Mouse (Mus musculus) WW6 (cell line): Measurements from ENCODE around the gene Stk11.

Source experiments
- DNase-seq: peaks from one replicate; pipeline ENCODE4 v3.0.0-alpha.2; 2013; ENCODE audit warnings: low read depth, low spot score

Stk11 gene

GRCm38 (mm10) chr10:80144159-80144558 is 28.6 kb downstream of the Stk11 start:
- DNase-seq, result no peak

- no peak for DNase-seq
These were observed 29.5 kb downstream of the Stk11 start for GRCm38 (mm10) chr10:80144864-80145838.

DNA sequence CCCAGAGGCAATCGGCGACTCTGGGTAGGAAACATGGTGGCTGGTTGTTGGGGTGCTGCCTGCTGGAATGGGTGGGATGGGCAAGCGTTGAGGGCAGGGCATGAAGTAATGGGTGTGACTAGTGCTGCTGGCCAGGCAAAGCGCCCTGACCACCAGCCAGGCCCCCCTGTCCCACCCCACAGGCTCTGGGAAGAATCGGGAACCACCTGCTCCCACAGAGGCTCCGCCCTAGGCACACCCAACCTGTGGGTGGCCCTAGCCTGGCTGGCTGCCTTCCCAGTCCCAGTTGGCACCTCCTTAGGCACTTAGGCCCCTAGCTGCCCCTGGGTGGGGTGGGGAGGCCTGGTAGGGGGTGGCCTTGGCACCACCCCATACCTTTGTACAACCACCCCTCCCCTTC is 30.3 kb downstream of the Stk11 start:
- DNase-seq, result no peak

DNA sequence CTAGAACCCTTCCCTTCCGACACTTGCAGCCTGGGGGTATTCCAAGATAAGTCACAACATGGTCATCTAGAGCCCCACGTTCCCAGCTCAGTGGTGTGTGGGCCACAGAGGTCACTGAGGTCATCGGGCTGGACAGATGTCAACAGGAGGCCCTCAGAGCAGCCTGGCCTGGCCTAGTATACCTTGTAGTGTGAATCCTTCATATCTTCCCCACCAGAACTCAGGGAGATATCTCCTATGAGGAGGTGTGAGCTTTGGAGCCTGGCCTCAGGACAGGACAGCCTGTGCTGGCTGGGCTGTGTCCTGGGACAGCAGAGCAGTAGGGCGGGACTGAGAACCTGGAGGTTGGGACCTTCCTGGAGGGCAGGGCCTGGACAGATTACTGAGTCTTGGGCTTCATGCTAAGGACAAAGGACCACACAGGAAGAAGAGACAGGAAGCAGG is 31.0 kb downstream of the Stk11 start:
- no peak for DNase-seq

- no peak for DNase-seq
These were observed 31.6 kb downstream of the Stk11 start for GRCm38 (mm10) chr10:80147146-80147718.

DNA sequence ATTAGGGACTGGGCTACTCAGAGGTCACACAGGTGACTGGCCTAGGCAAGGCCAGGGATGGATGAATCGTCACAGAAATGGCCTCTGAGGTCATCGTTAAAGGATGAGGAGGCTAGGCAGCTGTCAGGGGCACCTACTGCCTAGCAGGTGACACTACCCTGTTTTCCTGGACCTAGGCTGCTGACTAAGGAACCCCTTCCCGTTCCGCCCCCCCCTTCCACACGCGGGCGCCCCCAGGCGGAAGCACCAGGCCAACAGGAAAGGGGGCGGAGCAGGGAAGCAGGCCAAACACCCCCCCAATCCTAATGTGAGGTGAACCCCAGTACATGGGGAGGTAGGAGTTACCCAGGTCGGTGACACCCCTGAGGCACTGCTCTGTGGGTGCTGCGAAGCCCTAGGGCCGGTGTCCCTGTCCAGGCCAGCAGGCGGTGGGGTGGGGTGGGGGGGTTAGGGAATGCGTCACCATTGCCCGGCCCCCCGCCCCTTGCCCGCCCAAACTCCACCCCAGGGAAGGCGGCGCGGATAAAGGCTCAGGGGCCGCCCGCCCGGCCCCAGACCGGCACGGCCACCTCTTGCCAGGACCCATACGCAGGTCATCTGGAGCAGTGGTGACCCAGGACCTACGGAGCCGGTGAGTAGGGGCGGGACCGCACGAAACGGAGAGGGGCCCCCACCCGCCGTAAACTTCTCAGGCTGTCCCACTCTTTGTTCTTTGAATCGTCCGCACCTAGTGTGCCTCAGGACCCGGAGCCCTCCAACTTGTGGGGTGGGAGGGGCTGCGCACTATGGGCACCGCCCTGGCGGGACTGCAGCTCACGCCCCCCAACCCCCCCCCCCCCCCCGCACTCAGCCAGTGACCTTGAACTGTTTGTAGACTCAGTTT is 32.4 kb downstream of the Stk11 start, which contains the start of gene Midn:
TSS of gene Midn (plus strand) at position 554 of the 883 bp plus-strand sequence.
- no peak for DNase-seq

- DNase-seq, result peak; percentile 83
These were observed 33.1 kb downstream of the Stk11 start for GRCm38 (mm10) chr10:80148610-80149290.

GRCm38 (mm10) chr10:80149291-80150225 is 34.0 kb downstream of the Stk11 start:
- peak; percentile 96 for DNase-seq

- DNase-seq, result no peak
These were observed 34.9 kb downstream of the Stk11 start for GRCm38 (mm10) chr10:80150226-80151210.

DNA sequence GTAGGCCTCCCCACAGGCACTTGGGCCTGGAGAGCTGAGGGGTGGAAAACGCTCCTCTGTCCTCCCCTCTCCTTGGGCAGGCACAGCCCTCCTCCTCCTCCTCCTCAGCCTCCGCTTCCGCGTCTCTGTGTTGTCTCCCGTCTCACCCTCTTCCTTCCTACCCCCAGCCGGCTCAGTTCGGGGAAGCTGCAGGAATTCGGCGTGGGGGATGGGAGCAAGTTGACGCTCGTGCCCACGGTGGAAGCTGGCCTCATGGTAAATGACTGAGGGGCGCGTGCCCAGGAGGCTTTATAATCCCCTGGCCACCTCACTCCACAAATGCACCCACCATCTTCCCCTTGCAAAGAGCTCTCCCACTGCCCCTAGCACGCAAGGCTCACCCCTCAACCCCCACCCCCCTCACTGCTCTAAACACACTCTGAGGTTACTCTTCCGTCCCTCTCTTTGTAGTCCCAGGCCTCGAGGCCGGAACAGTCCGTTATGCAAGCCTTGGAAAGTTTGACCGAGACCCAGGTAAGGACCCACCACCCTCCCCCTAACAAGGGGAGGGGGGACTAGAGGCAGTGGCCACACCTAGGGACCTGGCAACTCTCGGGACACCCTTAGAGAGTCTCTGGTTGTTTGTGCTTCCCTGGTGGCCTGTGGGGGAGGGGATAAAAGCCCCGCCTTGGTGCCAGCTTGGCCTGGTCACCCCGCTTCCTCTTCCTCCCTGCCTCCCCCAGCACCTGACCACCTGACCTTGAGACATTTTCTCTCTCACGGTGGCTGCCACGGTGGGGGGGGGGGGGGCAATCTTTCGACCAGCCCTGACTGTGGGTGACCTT is 35.8 kb downstream of the Stk11 start:
- no peak for DNase-seq

GRCm38 (mm10) chr10:80152071-80152872 is 36.7 kb downstream of the Stk11 start:
- no peak for DNase-seq

- no peak for DNase-seq
These were observed 37.3 kb downstream of the Stk11 start for GRCm38 (mm10) chr10:80152873-80153260.

DNA sequence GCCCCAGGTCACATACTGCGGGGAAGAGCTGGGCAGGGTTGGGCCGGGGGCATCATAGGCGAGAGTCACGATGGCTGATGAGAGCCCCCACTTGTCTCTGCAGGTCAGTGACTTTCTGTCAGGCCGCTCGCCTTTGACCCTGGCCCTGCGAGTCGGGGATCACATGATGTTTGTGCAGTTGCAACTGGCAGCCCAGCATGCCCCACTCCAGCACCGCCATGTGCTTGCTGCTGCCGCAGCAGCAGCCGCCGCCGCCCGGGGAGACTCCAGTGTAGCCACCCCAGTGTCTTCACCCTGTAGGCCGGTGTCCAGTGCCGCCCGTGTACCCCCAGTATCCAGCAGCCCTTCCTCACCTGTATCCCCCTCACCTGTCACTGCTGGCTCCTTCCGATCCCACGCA is 38.1 kb downstream of the Stk11 start:
- DNase-seq, result no peak

GRCm38 (mm10) chr10:80154384-80154783 is 38.8 kb downstream of the Stk11 start:
- DNase-seq, result no peak

- no peak for DNase-seq
These were observed 39.7 kb downstream of the Stk11 start for GRCm38 (mm10) chr10:80155277-80155676.

DNA sequence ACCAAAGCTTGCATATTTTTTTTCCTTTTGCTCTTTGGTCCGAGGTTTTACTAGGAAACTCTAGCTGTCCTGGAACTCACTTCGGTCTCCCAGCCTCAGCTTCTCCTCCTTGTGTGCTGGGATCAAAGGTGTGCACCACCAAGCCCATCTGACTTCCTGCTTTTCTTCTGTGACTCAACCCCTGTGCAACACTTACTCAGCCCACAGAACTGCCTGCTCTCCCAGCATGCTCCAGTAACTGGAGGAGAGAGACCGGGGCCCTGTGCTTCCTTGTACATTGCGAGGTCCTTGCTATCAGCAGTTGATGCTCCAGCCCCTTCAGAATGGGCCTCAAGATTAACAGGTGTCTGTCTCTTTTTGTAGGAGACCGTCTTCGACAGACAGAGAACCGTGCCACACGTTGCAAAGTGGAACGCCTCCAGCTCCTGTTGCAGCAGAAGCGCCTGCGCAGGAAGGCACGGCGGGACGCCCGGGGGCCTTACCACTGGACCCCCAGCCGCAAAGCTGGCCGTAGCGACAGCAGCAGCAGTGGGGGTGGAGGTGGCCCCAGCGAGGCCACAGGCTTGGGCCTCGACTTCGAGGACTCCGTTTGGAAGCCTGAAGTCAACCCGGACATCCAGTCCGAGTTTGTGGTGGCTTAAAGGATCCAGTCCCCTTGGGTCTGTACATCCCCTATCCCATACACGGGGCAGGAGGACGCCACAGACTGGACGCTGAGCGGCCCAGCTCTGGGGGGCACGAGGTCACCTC is 40.6 kb downstream of the Stk11 start:
- no peak for DNase-seq

DNA sequence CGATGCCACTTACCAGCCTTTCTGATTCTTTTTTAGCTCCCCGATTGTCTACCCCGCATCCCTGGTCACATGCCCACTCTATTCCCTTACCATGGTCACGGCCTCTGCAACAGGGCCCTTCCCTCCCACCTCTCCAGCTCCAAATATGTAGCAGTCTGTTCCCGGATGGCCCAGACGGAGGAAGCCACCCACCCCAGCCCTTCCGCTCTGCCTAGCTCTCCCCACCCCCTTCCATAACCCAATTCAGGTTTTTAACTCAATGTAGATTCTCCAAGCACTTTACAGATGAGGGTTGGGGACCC is 41.1 kb downstream of the Stk11 start:
- no peak for DNase-seq
